Mouse (Mus musculus): ENCODE measurements around the gene Tsr3. TPM values are rescaled to one million over a fixed set of nuclear protein-coding genes. Genes with fewer than 3 reads are reported as not detected.
A peak's percentile ranks its signal among the peaks of the same experiment; 100 is the strongest.

Tsr3 gene
- total and polyA plus RNA-seq, 3 experiments: 38.7 to 42.3 (median 40.8) TPM

GRCm38 (mm10) chr17:25273706-25274501 lies 33.9 kb downstream of the Tsr3 start:
- Histone ChIP-seq H3K79me2 (replicated peaks; ENCODE audit: control insufficient read depth, extremely low read depth, insufficient read depth, poor library complexity, severe bottlenecking) (peaks cover 43% of the 10 kb centered on the region), H3K4me1 (ENCODE audit: control insufficient read depth in 1 of 2, insufficient read depth in 2 of 2) (peaks cover 11 to 36% of the 10 kb centered on the region in 2 experiments), H3K9me3 (replicated peaks; ENCODE audit: low read length) (no peaks in the 10 kb centered on the region), H3K9ac (ENCODE audit: insufficient read depth, low read depth) (peak overlapping the region; percentile 100), H3K27ac (ENCODE audit: insufficient read depth, low read depth) (peak overlapping the region; percentile 88), H3K36me3 (replicated peaks in 1 of 2; ENCODE audit: control insufficient read depth in 1 of 2, insufficient read depth in 1 of 2, low read length in 1 of 2) (peaks cover 10 to 25% of the 10 kb centered on the region in 2 experiments), H3K4me2 (ENCODE audit: insufficient read depth, low read depth, poor library complexity, severe bottlenecking) (peak overlapping the region; percentile 49), H3K27me3 (replicated peaks) (peaks cover 19% of the 10 kb centered on the region), H3K4me3 (replicated peaks in 1 of 3; ENCODE audit: low read depth in 2 of 3, low read length in 2 of 3, poor library complexity in 1 of 3) (peak overlapping the region; percentile 98 to 100 (median 98))
- dilution Hi-C loops (cut with MboI; ENCODE audit: extremely low pct_ligation_motif_present, extremely low pct_unique_long_range_greater_than_20kb, low sequenced_read_pairs): no loop called here
- in situ Hi-C loops (cut with MboI; ENCODE audit: low pct_ligation_motif_present, low pct_unique_long_range_greater_than_20kb, low sequenced_read_pairs): loop anchor here (5.0 to 10.0 kb wide), 2 partner anchors 37 to 89 kb away; partner anchors contain the start of genes BC003965 and Unkl
- DNase-seq (ENCODE audit: extremely low read depth): peak; percentile 96
- TF ChIP-seq CHD1 (IDR thresholded peaks at IDR 0.05; ENCODE audit: low read depth, low read length) (no peak), CHD2 (IDR thresholded peaks at IDR 0.05; ENCODE audit: low read length) (peak; percentile 98), TBP (conservative IDR thresholded peaks at IDR 0.05; ENCODE audit: low read depth, low read length) (no peak), USF1 (IDR thresholded peaks at IDR 0.05; ENCODE audit: low read depth, low read length) (no peak; the same call in none of the 2 replicates), NRF1 (IDR thresholded peaks at IDR 0.05; ENCODE audit: low read depth, low read length) (0 out of 2 replicates have a peak, but pooled peaks have one; percentile 15), MAFK (IDR thresholded peaks at IDR 0.05; ENCODE audit: insufficient replicate concordance, low read length) (0 out of 2 replicates have a peak, but pooled peaks have one; percentile 36), MYC (IDR thresholded peaks at IDR 0.05; ENCODE audit: low read depth, low read length) (peak; percentile 97), EP300 (IDR thresholded peaks at IDR 0.05; ENCODE audit: low read length) (no peak), HCFC1 (IDR thresholded peaks at IDR 0.05; ENCODE audit: low read depth, low read length) (peak; percentile 63; the same call in 1 of the 2 replicates), ETS1 (conservative IDR thresholded peaks at IDR 0.05; ENCODE audit: low read depth, low read length) (peak; percentile 33; the same call in 1 of the 2 replicates), POLR2A (IDR thresholded peaks at IDR 0.05; ENCODE audit: low read depth, low read length) (peak; percentile 56), POLR2AphosphoS2 (IDR thresholded peaks at IDR 0.05; ENCODE audit: low read depth, low read length) (no peak), JUND (conservative IDR thresholded peaks at IDR 0.05; ENCODE audit: low read depth, low read length) (no peak), RCOR1 (conservative IDR thresholded peaks at IDR 0.05; ENCODE audit: low read depth, low read length) (no peak; the same call in 1 of the 2 replicates), ZKSCAN1 (IDR thresholded peaks at IDR 0.05; ENCODE audit: borderline replicate concordance, low read depth, low read length) (no peak; the same call in 1 of the 2 replicates), BHLHE40 (IDR thresholded peaks at IDR 0.05; ENCODE audit: low read depth, low read length) (peak; percentile 100), SIN3A (IDR thresholded peaks at IDR 0.05; ENCODE audit: low read length) (peak; percentile 43; the same call in 1 of the 2 replicates), UBTF (IDR thresholded peaks at IDR 0.05; ENCODE audit: low read depth, low read length) (peak; percentile 91), GABPA (IDR thresholded peaks at IDR 0.05; ENCODE audit: insufficient replicate concordance, low read depth, low read length) (peak; percentile 90), MXI1 (IDR thresholded peaks at IDR 0.05; ENCODE audit: low read depth, low read length) (peak; percentile 66; the same call in 1 of the 2 replicates), CTCF (conservative IDR thresholded peaks at IDR 0.05 in 1 of 2, IDR thresholded peaks at IDR 0.05 in 1 of 2; ENCODE audit: low read depth in 2 of 2, low read length in 2 of 2) (peak; percentile 29 to 77; a peak in 3 of 4 replicates), MAZ (IDR thresholded peaks at IDR 0.05; ENCODE audit: low read depth, low read length) (peak; percentile 91), USF2 (conservative IDR thresholded peaks at IDR 0.05; ENCODE audit: low read depth, low read length) (no peak), E2F4 (IDR thresholded peaks at IDR 0.05; ENCODE audit: insufficient replicate concordance, low read depth, low read length) (no peak), MAX (IDR thresholded peaks at IDR 0.05; ENCODE audit: low read length) (peak; percentile 96), TCF12 (IDR thresholded peaks at IDR 0.05; ENCODE audit: low read depth, low read length) (peak; percentile 69), JUN (IDR thresholded peaks at IDR 0.05; ENCODE audit: insufficient read depth, low read depth, low read length) (no peak), SMC3 (IDR thresholded peaks at IDR 0.05; ENCODE audit: low read depth, low read length) (peak; percentile 44), RAD21 (IDR thresholded peaks at IDR 0.05; ENCODE audit: low read depth, low read length) (peak; percentile 19), ZMIZ1 (IDR thresholded peaks at IDR 0.05; ENCODE audit: low read depth, low read length) (0 out of 2 replicates have a peak, but pooled peaks have one; percentile 46), PAX5 (IDR thresholded peaks at IDR 0.05; ENCODE audit: low read length) (no peak), ZC3H11A (IDR thresholded peaks at IDR 0.05; ENCODE audit: low read depth, low read length) (no peak), ZNF384 (IDR thresholded peaks at IDR 0.05; ENCODE audit: low read depth, low read length) (peak; percentile 58), IRF4 (IDR thresholded peaks at IDR 0.05; ENCODE audit: low read depth, low read length) (peak; percentile 66; the same call in 1 of the 2 replicates), ELF1 (IDR thresholded peaks at IDR 0.05; ENCODE audit: low read depth, low read length) (peak; percentile 66), KAT2A (IDR thresholded peaks at IDR 0.05; ENCODE audit: insufficient replicate concordance, low read length) (peak; percentile 87), NELFE (IDR thresholded peaks at IDR 0.05; ENCODE audit: low read depth, low read length) (0 out of 2 replicates have a peak, but pooled peaks have one; percentile 39)

Measured in CH12.LX (cell line).